Mouse (Mus musculus) liver, embryonic 14.5 days (tissue): ENCODE measurements at regions not wholly inside any gene's neighbourhood (a gene's known extent, or its start where the extent isn't known, plus 50 kb on each side); places are given as distances from the start of the nearest gene placed in this dataset.

ENCODE experiments used
- CTCF ChIP-seq: IDR thresholded peaks from 2 replicates; pipeline ENCODE4 v1.5.1; 2016; ENCODE audit warnings: antibody characterized with exemption, low read depth, control low read depth
- EP300 ChIP-seq: IDR thresholded peaks from 2 replicates; pipeline ENCODE4 v1.6.1; 2016; ENCODE audit warnings: antibody characterized with exemption, low read depth

DNA sequence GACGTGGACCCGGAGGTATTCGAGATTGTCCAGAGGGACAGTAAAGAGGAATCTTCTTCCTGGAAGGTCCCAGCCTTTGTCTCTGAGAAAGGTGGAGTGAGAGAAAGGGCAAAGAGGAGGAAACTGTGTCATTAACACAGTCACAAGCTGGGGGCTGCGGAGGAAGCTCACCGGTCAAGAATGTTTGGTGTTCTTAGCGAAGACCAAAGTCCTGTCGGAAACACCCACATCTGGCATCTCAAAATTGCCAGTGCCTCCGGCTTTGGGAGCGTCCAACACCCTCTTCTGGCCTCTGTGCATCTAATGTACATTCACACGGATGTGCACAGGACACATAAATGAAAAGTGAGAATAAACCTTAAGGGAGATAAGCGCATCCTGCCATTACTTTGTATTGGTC lies 1134.1 kb upstream of the A1bg start:
- TF ChIP-seq EP300, result no peak
- no peak for TF ChIP-seq CTCF
